Mouse (Mus musculus) small intestine, adult 2 months (tissue): ENCODE data around the gene Dnlz.

Source experiments
- CTCF ChIP-seq: fragments of 200-500 bp; IDR thresholded peaks from 2 replicates; pipeline ENCODE4 v1.5.1; 2012; ENCODE audit warnings: low read depth, mild to moderate bottlenecking, control low read depth, inconsistent platforms, low read length, moderate library complexity, mixed read lengths; ENCODE audit not compliant: insufficient replicate concordance, insufficient read length; ENCODE audit errors: extremely low read depth
- POLR2A ChIP-seq: fragments of 200-500 bp; IDR thresholded peaks from 2 replicates; pipeline ENCODE4 v1.6.1; 2012; ENCODE audit warnings: low read depth, mild to moderate bottlenecking, control low read depth, inconsistent platforms, low read length, moderate library complexity

DNA sequence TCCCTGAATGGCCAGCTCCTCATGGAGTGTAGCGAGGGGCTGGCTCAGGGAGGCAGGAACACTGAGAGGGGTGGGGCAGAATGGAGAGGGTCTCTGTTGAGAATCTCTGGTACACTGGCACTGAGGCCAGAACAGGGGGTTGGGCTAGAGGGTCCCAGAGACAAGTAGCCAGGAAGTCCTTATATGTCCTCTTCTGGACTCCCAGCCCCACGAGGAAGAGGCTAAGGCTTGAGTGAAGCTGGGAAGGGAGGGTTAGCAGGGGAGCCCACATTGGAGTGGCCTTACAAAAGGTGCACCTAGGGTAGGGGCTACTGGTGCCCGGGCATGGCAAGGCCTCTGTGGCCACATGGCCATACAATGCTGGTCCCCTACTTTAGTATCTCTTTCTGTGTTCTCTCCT is 34.5 kb downstream of the Dnlz start:
- TF ChIP-seq POLR2A: no peak
- no peak for TF ChIP-seq CTCF
